Mouse (Mus musculus) liver, adult 2 months (tissue): ENCODE measurements around the gene Samt2. TPM values are rescaled to one million over a fixed set of nuclear protein-coding genes. Genes with fewer than 3 reads are reported as not detected.
"Not testable (repeated sequence)": the region's sequence is repeated elsewhere in the genome, so short reads cannot be mapped to it uniquely, and the experiment has no call there.

ENCODE experiments used
- DNase-seq: peaks from one replicate; pipeline ENCODE4 v3.0.0-alpha.2; 2011; ENCODE audit warnings: low read depth, low spot score; ENCODE audit errors: extremely low read depth
- H3K27ac ChIP-seq: fragments of 200-500 bp; replicated peaks from 2 replicates; pipeline ENCODE4 v1.5.1; 2012; ENCODE audit warnings: low read depth, mild to moderate bottlenecking, control low read depth, inconsistent platforms, low read length; ENCODE audit not compliant: insufficient read depth
- H3K27me3 ChIP-seq: fragments of 200-500 bp; 2 replicates; pipeline ENCODE4 v1.6.1; 2012; ENCODE audit warnings: mild to moderate bottlenecking, moderate library complexity, low read length, inconsistent platforms; ENCODE audit not compliant: control insufficient read depth, insufficient read depth
- H3K36me3 ChIP-seq: fragments of 200-500 bp; 2 replicates; pipeline ENCODE4 v1.6.1; 2012; ENCODE audit warnings: low read length, inconsistent platforms; ENCODE audit not compliant: control insufficient read depth, insufficient read depth
- H3K4me1 ChIP-seq: fragments of 200-500 bp; 2 replicates; pipeline ENCODE4 v1.6.1; 2011; ENCODE audit warnings: low read length; ENCODE audit not compliant: control insufficient read depth, insufficient read depth
- H3K4me3 ChIP-seq: fragments of 200-500 bp; 2 replicates; pipeline ENCODE4 v1.5.1; 2011; ENCODE audit warnings: low read depth, mild to moderate bottlenecking, control low read depth, low read length, moderate library complexity; ENCODE audit not compliant: insufficient read depth
- H3K79me2 ChIP-seq: fragments of 200-500 bp; 2 replicates; pipeline ENCODE4 v1.6.1; 2012; ENCODE audit warnings: inconsistent platforms, mild to moderate bottlenecking, low read length, moderate library complexity; ENCODE audit not compliant: control insufficient read depth, insufficient read depth
- H3K9ac ChIP-seq: fragments of 200-500 bp; 2 replicates; pipeline ENCODE4 v1.6.1; 2012; ENCODE audit warnings: low read depth, mild to moderate bottlenecking, control low read depth, inconsistent platforms, low read length
- WGBS: fragments of 180-500 bp; shearing (Covaris S2); methylation state at CpG from one replicate; pipeline ENCODE4 v1.1.7; 2018; 5-methylcytosine and 5-hydroxymethylcytosine counted together
- polyA plus RNA-seq: library from polyadenylated mRNA; depleted of rRNA; stranded (reverse); fragments of >200 nt; gene quantifications from 2 replicates; pipeline ENCODE4 v1.2.3, GENCODE M21; 2012; rRNA removed
- total RNA-seq: library from RNA; depleted of rRNA; stranded (reverse); fragments of >200 nt; gene quantifications from 2 replicates; pipeline ENCODE4 v1.2.3, GENCODE M21; 2014; rRNA removed

The Samt2 gene
- not detected in 2 replicates for total RNA-seq
- not detected in 2 replicates for polyA plus RNA-seq

DNA sequence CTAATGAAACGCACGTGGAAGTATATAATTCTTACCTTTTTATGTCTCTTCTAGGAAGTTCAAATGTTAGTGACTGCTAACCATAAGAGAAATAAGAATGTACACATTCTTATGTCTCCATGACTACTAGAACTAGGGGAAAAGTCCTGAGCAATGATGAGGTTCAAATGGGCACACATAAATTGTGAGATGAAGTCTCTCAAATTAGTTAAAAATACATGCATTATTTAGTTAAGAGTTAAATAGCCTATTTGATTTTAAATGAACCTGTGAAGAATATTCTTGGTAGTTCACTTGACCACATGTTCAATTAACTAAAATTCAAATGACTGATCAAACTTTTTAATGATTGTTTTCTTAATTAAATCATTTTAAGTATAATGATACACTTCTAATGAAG, at the start of gene Samt2:
TSS of gene Samt2 (minus strand) at position 101 of the 400 bp plus-strand sequence.
- H3K79me2 ChIP-seq: not testable (repeated sequence)

More for the DNA sequence above, at the start of gene Samt2:
- H3K4me3 ChIP-seq, H3K27ac ChIP-seq, H3K36me3 ChIP-seq, H3K4me1 ChIP-seq, DNase-seq, H3K27me3 ChIP-seq, H3K9ac ChIP-seq: not testable (repeated sequence)
- 81% methylated on average over 2 of the region's 2 CpGs for WGBS

Other genes starting within 250 kb of the Samt2 start
- not detected in 2 replicates for gene 4930524N10Rik, start 236.0 kb downstream of the Samt2 start, total RNA-seq
- gene 4930524N10Rik, start 236.0 kb downstream of the Samt2 start, polyA plus RNA-seq: not detected in 2 replicates
- gene Samt4, start 97.4 kb downstream of the Samt2 start, total RNA-seq: not detected in 2 replicates
- not detected in 2 replicates for gene Samt4, start 97.4 kb downstream of the Samt2 start, polyA plus RNA-seq